Mouse (Mus musculus): ENCODE measurements around the gene Slc6a6. TPM values are rescaled to one million over a fixed set of nuclear protein-coding genes. Genes with fewer than 3 reads are reported as not detected.

The Slc6a6 gene
- polyA plus RNA-seq, 1 experiment: 109 TPM

- peaks cover 15% of the 10 kb centered on the region for H3K36me3 ChIP-seq (ENCODE audit: control insufficient read depth, insufficient read depth, low read length, poor library complexity, severe bottlenecking)
- H3K9me3 ChIP-seq (replicated peaks; ENCODE audit: control insufficient read depth, insufficient read depth, low read length, poor library complexity, severe bottlenecking): no peaks in the 10 kb centered on the region
- no peak overlapping the region for H3K4me3 ChIP-seq (ENCODE audit: low read depth, low read length)
- no peaks in the 10 kb centered on the region for H3K27me3 ChIP-seq (ENCODE audit: control insufficient read depth, insufficient read depth, low read length, poor library complexity, severe bottlenecking)
- peak overlapping the region; percentile 42 for H3K27ac ChIP-seq (ENCODE audit: insufficient read depth, low read length)
- TF ChIP-seq CTCF (IDR thresholded peaks at IDR 0.05; ENCODE audit: low read depth, low read length) (no peak), EP300 (IDR thresholded peaks at IDR 0.05; ENCODE audit: insufficient read depth, low read depth, low read length) (0 out of 2 replicates have a peak, but pooled peaks have one; percentile 37), POLR2A (IDR thresholded peaks at IDR 0.05; ENCODE audit: insufficient read depth, low read length) (no peak)
- H3K4me1 ChIP-seq (ENCODE audit: control insufficient read depth, insufficient read depth, low read length): peaks cover 14% of the 10 kb centered on the region
- H3K9ac ChIP-seq (ENCODE audit: low read depth, poor library complexity, severe bottlenecking): no peak overlapping the region
These were observed 22.4 kb downstream of the Slc6a6 start for GRCm38 (mm10) chr6:91706072-91706776.

DNA sequence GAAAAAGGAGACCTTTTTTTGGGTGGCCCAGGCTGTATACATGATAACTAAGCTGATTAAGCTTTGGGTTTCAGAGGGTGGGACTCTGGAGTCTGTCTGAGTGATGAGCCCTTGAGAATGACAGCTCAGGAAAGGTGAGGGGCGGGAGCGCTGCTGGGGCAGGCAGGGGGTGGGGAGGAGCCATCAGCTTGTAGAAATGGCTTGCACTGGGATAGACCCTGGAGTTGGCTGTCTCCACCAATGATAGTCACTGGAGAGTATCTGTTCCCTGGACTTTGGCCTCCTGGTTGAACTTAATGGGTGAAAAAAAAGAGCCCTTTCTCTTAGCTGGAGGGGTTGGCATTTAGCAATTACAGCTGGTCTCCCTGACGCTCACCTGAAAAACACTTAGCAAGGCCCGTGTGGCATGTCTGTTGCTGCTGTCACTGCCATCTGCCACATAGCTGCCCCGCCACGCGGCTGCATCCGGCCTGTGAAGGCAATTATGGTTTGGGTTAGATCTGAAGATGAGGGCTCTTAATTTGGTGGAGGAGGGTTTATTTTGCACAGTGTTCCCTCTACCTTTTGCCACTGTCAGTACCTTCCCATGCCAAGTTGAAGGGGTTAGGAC, 23.5 kb downstream of the Slc6a6 start:
- H3K36me3 ChIP-seq (ENCODE audit: control insufficient read depth, insufficient read depth, low read length, poor library complexity, severe bottlenecking): peaks cover 13% of the 10 kb centered on the region
- 0 out of 2 replicates have a peak overlapping the region, but pooled peaks have one; percentile 17 for H3K27ac ChIP-seq (ENCODE audit: insufficient read depth, low read length)
- H3K4me1 ChIP-seq (ENCODE audit: control insufficient read depth, insufficient read depth, low read length): peaks cover 12% of the 10 kb centered on the region

DNA sequence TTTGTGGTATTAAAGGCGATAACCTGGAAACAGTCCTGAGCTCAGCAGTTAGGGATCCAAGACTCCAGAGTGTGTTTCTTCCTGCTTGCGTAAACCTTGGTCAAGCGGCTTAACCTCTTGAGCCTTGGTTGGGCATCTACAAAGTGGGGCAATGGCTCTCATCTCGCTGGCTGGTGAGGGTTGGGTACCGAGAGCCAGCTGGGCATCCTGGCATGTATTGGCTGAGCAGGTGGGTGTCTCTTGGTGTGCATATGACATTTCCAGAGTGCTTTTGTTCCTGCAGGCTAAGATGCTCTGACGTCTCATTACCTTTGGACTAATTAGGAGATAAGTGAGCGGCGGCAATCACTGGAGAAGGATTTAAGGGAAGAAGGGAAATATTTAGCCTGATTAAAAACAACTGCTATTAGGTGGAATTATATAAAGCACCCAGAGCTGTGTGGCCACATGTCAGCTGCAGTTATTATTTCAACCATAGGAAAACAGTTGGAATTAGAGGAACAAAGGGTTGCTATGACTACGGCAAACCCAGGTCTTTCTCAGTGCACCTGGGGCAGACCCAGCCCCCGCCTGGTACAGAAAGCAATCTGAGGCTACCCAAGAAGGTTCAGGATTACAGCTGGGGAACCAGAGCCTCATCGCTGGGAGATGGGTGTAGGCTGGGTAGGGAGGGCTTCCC, 24.2 kb downstream of the Slc6a6 start:
- Histone ChIP-seq H3K27me3 (ENCODE audit: control insufficient read depth, insufficient read depth, low read length, poor library complexity, severe bottlenecking) (no peaks in the 10 kb centered on the region), H3K36me3 (ENCODE audit: control insufficient read depth, insufficient read depth, low read length, poor library complexity, severe bottlenecking) (peaks cover 9% of the 10 kb centered on the region), H3K9me3 (replicated peaks; ENCODE audit: control insufficient read depth, insufficient read depth, low read length, poor library complexity, severe bottlenecking) (no peaks in the 10 kb centered on the region), H3K4me3 (ENCODE audit: low read depth, low read length) (no peak overlapping the region), H3K9ac (ENCODE audit: low read depth, poor library complexity, severe bottlenecking) (no peak overlapping the region), H3K27ac (ENCODE audit: insufficient read depth, low read length) (0 out of 2 replicates have a peak overlapping the region, but pooled peaks have one; percentile 3), H3K4me1 (ENCODE audit: control insufficient read depth, insufficient read depth, low read length) (peaks cover 12% of the 10 kb centered on the region)
- TF ChIP-seq EP300 (IDR thresholded peaks at IDR 0.05; ENCODE audit: insufficient read depth, low read depth, low read length) (no peak), POLR2A (IDR thresholded peaks at IDR 0.05; ENCODE audit: insufficient read depth, low read length) (no peak), CTCF (IDR thresholded peaks at IDR 0.05; ENCODE audit: low read depth, low read length) (no peak)

More for the DNA sequence above, 23.5 kb downstream of the Slc6a6 start:
- Histone ChIP-seq H3K9ac (ENCODE audit: low read depth, poor library complexity, severe bottlenecking) (no peak overlapping the region), H3K9me3 (replicated peaks; ENCODE audit: control insufficient read depth, insufficient read depth, low read length, poor library complexity, severe bottlenecking) (no peaks in the 10 kb centered on the region), H3K4me3 (ENCODE audit: low read depth, low read length) (no peak overlapping the region), H3K27me3 (ENCODE audit: control insufficient read depth, insufficient read depth, low read length, poor library complexity, severe bottlenecking) (no peaks in the 10 kb centered on the region)
- no peak for TF ChIP-seq POLR2A (IDR thresholded peaks at IDR 0.05; ENCODE audit: insufficient read depth, low read length)
- no peak for TF ChIP-seq EP300 (IDR thresholded peaks at IDR 0.05; ENCODE audit: insufficient read depth, low read depth, low read length)
- TF ChIP-seq CTCF (IDR thresholded peaks at IDR 0.05; ENCODE audit: low read depth, low read length): no peak

DNA sequence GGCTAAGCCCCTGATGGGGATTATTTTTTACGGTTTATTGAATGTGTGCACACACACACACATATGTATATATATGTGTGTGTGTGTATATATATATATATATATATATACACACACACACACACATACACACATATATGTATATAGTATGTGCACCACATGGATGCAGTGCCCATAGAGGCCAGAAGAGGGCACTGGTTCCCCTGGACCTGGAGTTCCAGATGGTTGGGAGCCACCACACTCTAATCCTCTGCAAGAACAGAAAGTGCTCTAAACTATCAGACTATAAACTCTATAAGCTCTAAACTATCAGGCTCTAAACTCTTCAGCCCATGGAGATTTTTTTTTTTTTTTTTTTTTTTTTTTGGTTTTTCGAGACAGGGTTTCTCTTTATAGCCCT, 25.1 kb downstream of the Slc6a6 start:
- Histone ChIP-seq H3K9me3 (replicated peaks; ENCODE audit: control insufficient read depth, insufficient read depth, low read length, poor library complexity, severe bottlenecking) (no peaks in the 10 kb centered on the region), H3K9ac (ENCODE audit: low read depth, poor library complexity, severe bottlenecking) (no peak overlapping the region), H3K4me1 (ENCODE audit: control insufficient read depth, insufficient read depth, low read length) (peaks cover 12% of the 10 kb centered on the region), H3K27ac (ENCODE audit: insufficient read depth, low read length) (no peak overlapping the region), H3K36me3 (ENCODE audit: control insufficient read depth, insufficient read depth, low read length, poor library complexity, severe bottlenecking) (peaks cover 4% of the 10 kb centered on the region), H3K27me3 (ENCODE audit: control insufficient read depth, insufficient read depth, low read length, poor library complexity, severe bottlenecking) (no peaks in the 10 kb centered on the region), H3K4me3 (ENCODE audit: low read depth, low read length) (no peak overlapping the region)
- TF ChIP-seq EP300 (IDR thresholded peaks at IDR 0.05; ENCODE audit: insufficient read depth, low read depth, low read length): no peak
- no peak for TF ChIP-seq POLR2A (IDR thresholded peaks at IDR 0.05; ENCODE audit: insufficient read depth, low read length)
- TF ChIP-seq CTCF (IDR thresholded peaks at IDR 0.05; ENCODE audit: low read depth, low read length): peak; percentile 21

GRCm38 (mm10) chr6:91710345-91710930, 26.6 kb downstream of the Slc6a6 start:
- Histone ChIP-seq H3K27ac (ENCODE audit: insufficient read depth, low read length) (peak overlapping the region; percentile 99), H3K4me3 (ENCODE audit: low read depth, low read length) (no peak overlapping the region), H3K36me3 (ENCODE audit: control insufficient read depth, insufficient read depth, low read length, poor library complexity, severe bottlenecking) (peaks cover 4% of the 10 kb centered on the region), H3K4me1 (ENCODE audit: control insufficient read depth, insufficient read depth, low read length) (peaks cover 14% of the 10 kb centered on the region), H3K27me3 (ENCODE audit: control insufficient read depth, insufficient read depth, low read length, poor library complexity, severe bottlenecking) (no peaks in the 10 kb centered on the region), H3K9ac (ENCODE audit: low read depth, poor library complexity, severe bottlenecking) (no peak overlapping the region), H3K9me3 (replicated peaks; ENCODE audit: control insufficient read depth, insufficient read depth, low read length, poor library complexity, severe bottlenecking) (no peaks in the 10 kb centered on the region)
- no peak for TF ChIP-seq CTCF (IDR thresholded peaks at IDR 0.05; ENCODE audit: low read depth, low read length)
- peak; percentile 92 for TF ChIP-seq EP300 (IDR thresholded peaks at IDR 0.05; ENCODE audit: insufficient read depth, low read depth, low read length)
- no peak for TF ChIP-seq POLR2A (IDR thresholded peaks at IDR 0.05; ENCODE audit: insufficient read depth, low read length)
